Mouse (Mus musculus) intestine, postnatal 0 days (tissue): ENCODE data around the gene Inafm2. TPM values are rescaled to one million over a fixed set of nuclear protein-coding genes. Genes with fewer than 3 reads are reported as not detected.

Experiments
- ATAC-seq: fragments of 200-750 bp; cut with Nextera tagmentation; 2 replicates; pipeline ENCODE4 v1.8.0; 2017; ENCODE audit warnings: mild to moderate bottlenecking, moderate TSS enrichment, moderate library complexity
- H3K27ac ChIP-seq: fragments of 300-500 bp; sonication (generic); 2 replicates; pipeline ENCODE4 v1.5.1; 2014; ENCODE audit warnings: mild to moderate bottlenecking, low read depth, low read length, moderate library complexity
- H3K27me3 ChIP-seq: fragments of 300-500 bp; sonication (generic); replicated peaks from 2 replicates; pipeline ENCODE4 v1.6.1; 2014; ENCODE audit warnings: low read length, mixed read lengths; ENCODE audit not compliant: control insufficient read depth, insufficient read depth
- H3K36me3 ChIP-seq: fragments of 300-500 bp; sonication (generic); 2 replicates; pipeline ENCODE4 v1.6.1; 2014; ENCODE audit warnings: mild to moderate bottlenecking, moderate library complexity; ENCODE audit not compliant: control insufficient read depth, insufficient read depth
- H3K4me1 ChIP-seq: fragments of 300-500 bp; sonication (generic); replicated peaks from 2 replicates; pipeline ENCODE4 v1.6.1; 2014; ENCODE audit warnings: antibody characterized with exemption, low read length, mixed read lengths; ENCODE audit not compliant: control insufficient read depth, insufficient read depth
- H3K4me2 ChIP-seq: fragments of 300-500 bp; sonication (generic); replicated peaks from 2 replicates; pipeline ENCODE4 v1.6.1; 2014; ENCODE audit warnings: low read depth, mild to moderate bottlenecking, moderate library complexity
- H3K4me3 ChIP-seq: fragments of 300-500 bp; sonication (generic); 2 replicates; pipeline ENCODE4 v1.5.1; 2014; ENCODE audit warnings: low read depth, low read length
- H3K9ac ChIP-seq: fragments of 300-500 bp; sonication (generic); 2 replicates; pipeline ENCODE4 v1.6.1; 2014; ENCODE audit warnings: mild to moderate bottlenecking, low read depth, low read length
- H3K9me3 ChIP-seq: fragments of 300-500 bp; sonication (generic); 2 replicates; pipeline ENCODE4 v1.6.1; 2016; ENCODE audit warnings: mixed run types; ENCODE audit not compliant: control insufficient read depth
- CTCF ChIP-seq: sonication (generic); IDR thresholded peaks from 2 replicates; pipeline ENCODE4 v1.5.1; 2016; ENCODE audit warnings: low read depth, mild to moderate bottlenecking, control low read depth, antibody characterized with exemption, moderate library complexity
- WGBS: fragments of 180-500 bp; shearing (Covaris S2); extraction: QIAGEN DNeasy Blood & Tissue Kit; methylation state at CpG from one replicate; pipeline ENCODE4 v1.1.7; 2014; 5-methylcytosine and 5-hydroxymethylcytosine counted together
- polyA plus RNA-seq: library from polyadenylated mRNA; unstranded; fragments of >200 nt; fragmentation: Nextera tagmentation; extraction: Ambion mirVana; gene quantifications from 2 replicates; pipeline ENCODE4 v1.2.1, GENCODE M21; 2015

The Inafm2 gene
- polyA plus RNA-seq, 1 experiment from 2014 or later, result 24.7 TPM

DNA sequence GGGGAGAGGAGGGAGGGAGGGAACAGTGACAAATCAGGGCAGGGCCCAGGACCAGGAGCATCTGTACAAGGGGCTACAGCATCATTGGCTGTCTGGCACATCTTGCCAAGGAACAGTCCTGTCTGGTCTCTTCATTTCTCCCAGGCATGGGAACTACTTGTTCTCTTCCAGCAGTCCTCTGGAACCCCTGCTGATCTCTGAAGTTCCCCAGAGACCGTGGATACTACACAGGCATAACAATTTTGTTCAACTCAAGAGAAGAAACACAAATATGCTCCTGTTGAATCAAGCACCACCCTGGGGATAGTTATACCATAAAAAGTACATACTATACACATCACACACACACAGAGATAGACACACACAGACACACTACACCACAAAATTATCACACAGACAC, 35.6 kb downstream of the Inafm2 start:
- H3K4me1 ChIP-seq, result peaks cover 11% of the 10 kb centered on the region; the same call in 1 of the 2 replicates
- TF ChIP-seq CTCF, result no peak
- no peak overlapping the region for H3K4me3 ChIP-seq
- no peak for ATAC-seq
- no peak overlapping the region for H3K27ac ChIP-seq
- H3K36me3 ChIP-seq, result no peaks in the 10 kb centered on the region
- 55% methylated on average over 1 of the region's 1 CpGs for WGBS
- H3K9me3 ChIP-seq, result no peaks in the 10 kb centered on the region
- no peak overlapping the region for H3K9ac ChIP-seq
- no peaks in the 10 kb centered on the region; the same call in 1 of the 2 replicates for H3K27me3 ChIP-seq
- no peak overlapping the region for H3K4me2 ChIP-seq

- Histone ChIP-seq H3K36me3 (no peaks in the 10 kb centered on the region), H3K27ac (no peak overlapping the region), H3K9ac (no peak overlapping the region), H3K4me2 (no peak overlapping the region), H3K27me3 (no peaks in the 10 kb centered on the region; the same call in 1 of the 2 replicates), H3K9me3 (no peaks in the 10 kb centered on the region), H3K4me3 (no peak overlapping the region), H3K4me1 (peaks cover 11% of the 10 kb centered on the region; the same call in 1 of the 2 replicates)
- peak; percentile 51; the same call in 1 of the 2 replicates for ATAC-seq
- WGBS, result 32% methylated on average over 4 of the region's 4 CpGs
- no peak for TF ChIP-seq CTCF
Measured at GRCm38 (mm10) chr2:118782303-118782702, 36.7 kb downstream of the Inafm2 start.

DNA sequence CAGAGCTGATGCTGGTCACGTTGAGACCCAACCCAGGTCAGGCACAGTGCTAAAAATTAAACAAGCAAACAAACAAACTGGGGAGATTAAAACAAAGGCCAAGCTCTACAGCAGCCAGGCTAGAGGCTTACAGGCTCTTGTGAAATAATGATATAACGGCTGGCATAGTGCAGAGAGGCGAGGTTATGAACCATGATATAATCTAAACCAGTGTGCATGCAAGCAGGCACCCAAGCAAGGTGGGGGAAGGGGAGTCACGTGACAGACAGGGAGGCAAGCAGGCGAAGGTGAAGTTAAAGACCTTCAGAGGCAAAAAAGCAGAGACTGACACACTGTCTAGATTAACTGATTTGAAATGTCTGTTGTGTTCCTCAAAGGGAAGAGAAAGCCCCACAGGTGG, 37.5 kb downstream of the Inafm2 start:
- no peak for ATAC-seq
- Histone ChIP-seq H3K27me3 (no peaks in the 10 kb centered on the region; the same call in 1 of the 2 replicates), H3K36me3 (no peaks in the 10 kb centered on the region), H3K4me2 (no peak overlapping the region), H3K9me3 (no peaks in the 10 kb centered on the region), H3K27ac (no peak overlapping the region), H3K4me3 (no peak overlapping the region), H3K9ac (no peak overlapping the region), H3K4me1 (peaks cover 11% of the 10 kb centered on the region; the same call in 1 of the 2 replicates)
- 37% methylated on average over 5 of the region's 5 CpGs for WGBS
- no peak for TF ChIP-seq CTCF

- H3K27me3 ChIP-seq, result no peaks in the 10 kb centered on the region; the same call in 1 of the 2 replicates
- no peak overlapping the region for H3K9ac ChIP-seq
- H3K27ac ChIP-seq, result no peak overlapping the region
- H3K4me1 ChIP-seq, result peaks cover 11% of the 10 kb centered on the region; the same call in 1 of the 2 replicates
- TF ChIP-seq CTCF, result no peak
- WGBS, result 90% methylated on average over 7 of the region's 7 CpGs
- H3K4me2 ChIP-seq, result no peak overlapping the region
- no peaks in the 10 kb centered on the region for H3K9me3 ChIP-seq
- H3K36me3 ChIP-seq, result no peaks in the 10 kb centered on the region
- no peak for ATAC-seq
- no peak overlapping the region for H3K4me3 ChIP-seq
Measured at GRCm38 (mm10) chr2:118783663-118784062, 38.1 kb downstream of the Inafm2 start.

DNA sequence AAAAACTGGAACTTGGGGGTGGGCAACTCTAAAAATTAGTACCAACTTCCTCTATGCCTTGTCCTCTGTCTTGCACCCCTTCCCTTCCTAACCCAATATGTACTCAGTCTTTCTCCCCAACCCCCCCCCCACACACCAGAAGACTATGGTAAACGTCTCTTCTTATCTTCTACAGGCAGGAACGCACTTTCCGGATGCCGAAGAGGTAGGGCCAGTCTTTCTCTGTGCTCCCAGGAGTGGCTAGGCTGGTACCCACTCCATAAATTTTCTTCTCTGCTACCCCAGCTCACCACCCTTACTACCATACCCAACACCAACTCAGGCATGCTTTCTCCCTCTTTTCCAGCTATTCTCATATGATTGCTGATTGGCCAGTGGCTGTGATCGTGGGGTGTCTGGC, 41.0 kb downstream of the Inafm2 start:
- TF ChIP-seq CTCF, result no peak
- H3K36me3 ChIP-seq, result no peaks in the 10 kb centered on the region
- H3K27me3 ChIP-seq, result 0 out of 2 replicates have a peak, but pooled peaks cover 3% of the 10 kb centered on the region
- no peak overlapping the region for H3K9ac ChIP-seq
- H3K4me2 ChIP-seq, result no peak overlapping the region
- H3K27ac ChIP-seq, result no peak overlapping the region
- 70% methylated on average over 5 of the region's 5 CpGs for WGBS
- peaks cover 5% of the 10 kb centered on the region; the same call in 1 of the 2 replicates for H3K4me1 ChIP-seq
- no peak overlapping the region for H3K4me3 ChIP-seq
- H3K9me3 ChIP-seq, result no peaks in the 10 kb centered on the region
- ATAC-seq, result no peak

- H3K27ac ChIP-seq, result no peak overlapping the region
- no peaks in the 10 kb centered on the region for H3K36me3 ChIP-seq
- no peaks in the 10 kb centered on the region for H3K9me3 ChIP-seq
- no peak for ATAC-seq
- no peaks in the 10 kb centered on the region; the same call in 1 of the 2 replicates for H3K4me1 ChIP-seq
- H3K9ac ChIP-seq, result no peak overlapping the region
- no peak overlapping the region for H3K4me3 ChIP-seq
- WGBS, result 92% methylated on average over 11 of the region's 11 CpGs
- TF ChIP-seq CTCF, result no peak
- H3K27me3 ChIP-seq, result 0 out of 2 replicates have a peak, but pooled peaks cover 3% of the 10 kb centered on the region
- H3K4me2 ChIP-seq, result no peak overlapping the region
Measured at GRCm38 (mm10) chr2:118789501-118789900, 43.9 kb downstream of the Inafm2 start.
